Mouse (Mus musculus) heart, adult 2 months (tissue): ENCODE data around the gene Litaf. TPM values are rescaled to one million over a fixed set of nuclear protein-coding genes. Genes with fewer than 3 reads are reported as not detected.
"Not testable (repeated sequence)": the region's sequence is repeated elsewhere in the genome, so short reads cannot be mapped to it uniquely, and the experiment has no call there.

Source experiments
- DNase-seq, 2 experiments: peaks; one replicate each; pipeline ENCODE4 v3.0.0; 2021
- H3K27ac ChIP-seq: fragments of 200-600 bp; 2 replicates; pipeline ENCODE4 v1.8.1; 2022
- H3K27me3 ChIP-seq: fragments of 200-500 bp; 2 replicates; pipeline ENCODE4 v1.6.1; 2012; ENCODE audit warnings: mild to moderate bottlenecking, low read length, inconsistent platforms, mixed read lengths; ENCODE audit not compliant: control insufficient read depth, insufficient read depth
- H3K36me3 ChIP-seq: fragments of 200-500 bp; 2 replicates; pipeline ENCODE4 v1.6.1; 2012; ENCODE audit warnings: low read length, inconsistent platforms; ENCODE audit not compliant: control insufficient read depth, insufficient read depth
- H3K4me1 ChIP-seq: fragments of 200-500 bp; 2 replicates; pipeline ENCODE4 v1.6.1; 2011; ENCODE audit warnings: low read length; ENCODE audit not compliant: control insufficient read depth, insufficient read depth
- H3K4me3 ChIP-seq: fragments of 200-600 bp; 2 replicates; pipeline ENCODE4 v1.8.1; 2022
- H3K79me2 ChIP-seq: fragments of 200-500 bp; replicated peaks from 2 replicates; pipeline ENCODE4 v1.6.1; 2012; ENCODE audit warnings: mild to moderate bottlenecking, inconsistent platforms, low read length, moderate library complexity, mixed read lengths; ENCODE audit not compliant: control insufficient read depth, insufficient read depth
- H3K9ac ChIP-seq: fragments of 200-500 bp; 2 replicates; pipeline ENCODE4 v1.6.1; 2012; ENCODE audit warnings: low read depth, mild to moderate bottlenecking, control low read depth, inconsistent platforms, low read length, mixed read lengths
- CTCF ChIP-seq: fragments of 200-600 bp; IDR thresholded peaks from 2 replicates; pipeline ENCODE4 v1.8.1; 2022; ENCODE audit warnings: antibody characterized with exemption, mild to moderate bottlenecking, moderate library complexity
- EP300 ChIP-seq: fragments of 200-500 bp; IDR thresholded peaks from 2 replicates; pipeline ENCODE4 v1.6.1; 2011; ENCODE audit warnings: low read depth, low read length, control low read depth; ENCODE audit not compliant: insufficient read depth
- POLR2A ChIP-seq: fragments of 200-500 bp; IDR thresholded peaks from 2 replicates; pipeline ENCODE4 v1.6.1; 2011; ENCODE audit warnings: mild to moderate bottlenecking, low read depth, low read length, control low read depth; ENCODE audit not compliant: insufficient read depth
- WGBS: fragments of 180-500 bp; shearing (Covaris S2); methylation state at CpG from one replicate; pipeline ENCODE4 v1.1.7; 2018; 5-methylcytosine and 5-hydroxymethylcytosine counted together
- intact Hi-C: fragments of 180-260 bp; cut with DNase I; formaldehyde crosslinking; loops from one replicate; pipeline ENCODE4 v1.15.1; 2025
- polyA plus RNA-seq: library from polyadenylated mRNA; depleted of rRNA; stranded (reverse); fragments of >200 nt; gene quantifications from 2 replicates; pipeline ENCODE4 v1.2.3, GENCODE M21; 2012
- total RNA-seq, 2 experiments: library from RNA; stranded (reverse); gene quantifications; 2 replicates each; pipeline ENCODE4 v1.2.3; 2021

The Litaf gene
- total and polyA plus RNA-seq, 3 experiments, result 19.6 to 47.3 (median 25.0) TPM

DNA sequence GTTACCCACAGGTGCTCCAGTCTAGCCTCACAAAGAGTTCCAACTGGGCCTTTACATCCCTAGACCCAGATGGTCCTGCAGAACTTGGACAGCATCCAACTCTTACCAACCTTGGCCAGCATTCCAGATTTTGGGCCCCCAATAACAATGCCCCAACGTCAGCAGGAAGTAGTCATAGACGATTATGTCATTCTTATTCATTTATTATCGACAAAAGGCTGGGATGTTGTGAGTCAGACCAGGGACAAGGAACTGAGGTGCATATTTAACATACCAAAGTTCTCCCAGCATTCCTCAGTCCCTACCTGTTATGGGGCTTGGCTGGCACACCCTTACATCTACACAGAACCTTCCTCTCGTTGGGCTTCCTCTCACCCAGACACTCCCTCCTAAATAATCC, 49.6 kb downstream of the Litaf start:
- intact Hi-C loops, result loop anchor here (5.0 kb wide), 1 partner anchor 34 kb away; no protein-coding TSS in a partner anchor
- Histone ChIP-seq H3K27ac (no peak overlapping the region), H3K4me1 (peaks cover 14% of the 10 kb centered on the region), H3K79me2 (no peaks in the 10 kb centered on the region), H3K4me3 (no peak overlapping the region), H3K36me3 (no peaks in the 10 kb centered on the region), H3K27me3 (no peaks in the 10 kb centered on the region), H3K9ac (no peak overlapping the region)
- no peak for DNase-seq
- 44% methylated on average over 4 of the region's 4 CpGs for WGBS
- TF ChIP-seq CTCF, result no peak
- no peak for TF ChIP-seq EP300
- TF ChIP-seq POLR2A, result no peak

DNA sequence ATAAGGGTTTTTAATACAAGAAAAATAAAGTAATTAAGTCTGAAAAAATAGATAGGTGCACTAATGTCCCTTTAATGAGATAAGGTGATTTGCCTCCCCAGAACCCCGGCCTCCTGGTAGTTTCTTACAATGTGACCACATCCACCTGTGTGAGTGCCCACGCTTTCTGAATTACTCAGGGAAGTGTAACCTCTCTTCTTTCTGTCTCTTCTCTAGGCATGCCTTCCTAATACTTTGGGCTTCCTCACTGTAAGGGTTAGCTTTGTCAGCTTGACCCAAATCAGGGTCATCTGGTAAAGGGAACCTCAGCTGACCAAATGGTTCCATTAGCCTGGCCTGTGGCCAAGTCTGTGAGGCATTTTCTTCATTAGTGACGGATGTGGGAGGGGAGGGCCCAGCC, 51.5 kb downstream of the Litaf start:
- WGBS, result 73% methylated on average over 3 of the region's 3 CpGs
- no peaks in the 10 kb centered on the region for H3K79me2 ChIP-seq
- no peak overlapping the region for H3K27ac ChIP-seq
- no peak for DNase-seq
- TF ChIP-seq CTCF, result no peak
- no peak for TF ChIP-seq EP300
- no peak for TF ChIP-seq POLR2A
- H3K4me1 ChIP-seq, result peaks cover 14% of the 10 kb centered on the region
- H3K27me3 ChIP-seq, result no peaks in the 10 kb centered on the region
- H3K4me3 ChIP-seq, result no peak overlapping the region
- intact Hi-C loops, result no loop called here
- H3K36me3 ChIP-seq, result no peaks in the 10 kb centered on the region
- no peak overlapping the region for H3K9ac ChIP-seq

DNA sequence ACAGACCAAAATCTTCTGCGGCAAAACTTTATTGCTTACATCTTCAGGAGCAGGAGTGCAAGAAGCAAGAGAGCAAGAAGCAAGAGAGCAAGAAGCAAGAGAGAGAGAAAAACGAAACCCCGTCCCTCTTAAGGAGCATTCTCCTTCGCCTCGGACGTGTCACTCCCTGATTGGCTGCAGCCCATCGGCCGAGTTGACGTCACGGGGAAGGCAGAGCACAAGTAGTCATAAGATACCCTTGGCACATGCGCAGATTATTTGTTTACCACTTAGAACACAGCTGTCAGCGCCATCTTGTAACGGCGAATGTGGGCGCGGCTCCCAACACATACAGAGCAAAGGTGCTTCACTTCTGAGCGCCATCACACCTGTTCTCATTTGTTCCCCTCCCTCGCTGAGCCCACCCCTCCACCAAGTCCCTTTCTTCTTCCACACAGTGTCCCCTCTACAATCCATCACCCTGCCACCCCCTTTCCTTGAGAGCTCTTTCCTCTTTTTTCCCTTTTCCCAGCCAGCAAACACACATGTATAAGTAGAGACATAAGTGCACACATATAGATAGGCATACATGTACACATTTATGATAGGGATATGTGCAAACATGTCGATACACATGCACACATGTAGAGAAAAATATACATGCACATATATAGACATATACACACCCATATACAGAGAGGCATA, 52.4 kb downstream of the Litaf start:
- H3K27ac ChIP-seq, H3K36me3 ChIP-seq, H3K27me3 ChIP-seq, intact Hi-C loops, H3K9ac ChIP-seq, H3K79me2 ChIP-seq, H3K4me3 ChIP-seq, DNase-seq: not testable (repeated sequence)
- peaks cover 19% of the 10 kb centered on the region for H3K4me1 ChIP-seq
- 92% methylated on average over 15 of the region's 19 CpGs for WGBS

DNA sequence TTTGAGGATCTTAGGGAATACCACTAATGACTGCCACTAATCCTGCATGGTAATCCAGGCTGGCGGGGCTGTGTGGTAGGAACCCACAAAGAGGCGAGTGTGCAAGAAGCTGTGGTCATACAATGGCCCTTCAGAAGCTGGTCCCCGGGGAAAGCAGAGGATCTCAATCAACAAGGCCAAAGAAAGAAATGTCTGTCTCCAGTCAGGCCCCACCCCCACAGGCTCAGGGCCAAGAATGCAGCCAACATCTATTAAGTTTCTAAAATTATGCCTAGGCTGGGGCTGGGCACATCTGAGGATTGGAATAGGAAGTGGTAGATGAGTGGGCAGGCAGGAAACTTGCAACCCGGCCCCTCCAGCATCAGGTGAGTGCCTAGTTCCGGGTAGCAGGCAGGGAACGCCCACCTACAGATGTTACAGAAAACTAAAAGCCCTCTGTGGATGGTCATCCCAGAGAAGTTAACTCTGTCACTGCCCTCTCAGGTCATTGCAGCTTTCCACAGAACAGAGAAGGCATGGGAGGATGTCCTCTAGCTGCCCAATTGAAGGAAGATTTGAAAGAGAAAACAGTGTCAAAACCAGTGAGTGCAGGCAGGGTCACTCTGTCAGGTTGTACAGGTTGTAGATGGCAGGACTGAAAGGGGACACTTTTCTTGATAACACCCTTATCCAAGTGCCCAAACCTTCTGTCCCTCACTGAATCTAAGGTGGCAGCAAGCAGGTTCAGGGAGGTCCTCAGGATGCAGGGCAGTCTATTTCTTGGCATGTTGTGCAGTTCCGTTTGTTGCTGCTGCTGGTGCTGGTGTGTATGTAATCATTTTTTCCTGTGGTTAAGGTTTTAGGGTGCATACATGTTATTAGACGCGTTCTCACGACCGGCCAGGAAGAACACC, 53.1 kb downstream of the Litaf start:
- H3K79me2 ChIP-seq, result no peaks in the 10 kb centered on the region
- H3K4me3 ChIP-seq, result no peak overlapping the region
- WGBS, result 44% methylated on average over 11 of the region's 11 CpGs
- H3K36me3 ChIP-seq, result no peaks in the 10 kb centered on the region
- peaks cover 21% of the 10 kb centered on the region for H3K4me1 ChIP-seq
- no peaks in the 10 kb centered on the region for H3K27me3 ChIP-seq
- no peak for TF ChIP-seq EP300
- H3K9ac ChIP-seq, result no peak overlapping the region
- DNase-seq, result peak; percentile 74
- intact Hi-C loops, result no loop called here
- no peak overlapping the region; the same call in 1 of the 2 replicates for H3K27ac ChIP-seq

DNA sequence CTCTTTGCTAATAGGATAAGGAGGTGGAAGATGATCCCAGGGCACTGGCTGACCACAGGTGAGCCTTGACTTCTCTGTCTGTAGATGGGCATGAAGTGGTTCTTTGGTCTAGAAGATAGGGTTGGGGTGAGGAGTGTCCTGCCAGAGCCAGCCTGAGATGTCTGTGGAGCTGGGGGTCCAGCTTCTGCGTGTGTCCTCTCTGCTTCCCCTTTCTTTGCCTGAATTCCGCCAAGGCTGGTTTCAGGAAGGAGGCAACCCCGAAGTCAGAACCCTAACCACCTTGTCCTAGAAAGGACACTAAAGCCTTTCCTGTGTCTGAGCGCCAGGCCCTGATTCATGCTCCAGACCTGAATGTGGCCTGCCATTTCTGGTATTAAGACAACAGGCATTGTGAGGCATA, 54.0 kb downstream of the Litaf start:
- no peak overlapping the region for H3K27ac ChIP-seq
- H3K36me3 ChIP-seq, result no peaks in the 10 kb centered on the region
- 79% methylated on average over 4 of the region's 4 CpGs for WGBS
- DNase-seq, result no peak
- H3K79me2 ChIP-seq, result no peaks in the 10 kb centered on the region
- no peak overlapping the region for H3K9ac ChIP-seq
- H3K4me3 ChIP-seq, result no peak overlapping the region
- intact Hi-C loops, result no loop called here
- peaks cover 22% of the 10 kb centered on the region for H3K4me1 ChIP-seq
- TF ChIP-seq EP300 (no peak), CTCF (no peak), POLR2A (no peak)
- H3K27me3 ChIP-seq, result no peaks in the 10 kb centered on the region

DNA sequence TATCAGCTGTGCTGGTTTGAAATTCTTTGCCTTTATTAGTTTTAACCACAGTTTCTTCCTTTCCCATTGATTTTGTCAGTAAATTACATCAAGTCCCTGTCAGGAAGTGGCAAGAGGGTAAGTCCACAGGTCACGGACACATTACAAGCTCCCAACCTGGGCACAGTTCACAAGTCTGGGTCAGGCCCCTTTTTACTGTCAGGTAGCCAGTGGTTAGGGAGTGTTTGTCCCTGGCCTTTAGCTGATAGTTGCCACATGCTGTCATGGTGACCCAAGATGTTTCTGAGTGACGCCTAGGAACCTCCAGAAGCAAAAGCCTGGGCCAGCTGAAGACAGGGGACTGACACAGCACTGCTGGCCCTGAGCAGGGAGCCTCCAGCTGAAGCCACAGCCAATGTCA, 54.8 kb downstream of the Litaf start:
- no peak for DNase-seq
- peaks cover 27% of the 10 kb centered on the region for H3K4me1 ChIP-seq
- intact Hi-C loops, result no loop called here
- no peak overlapping the region for H3K9ac ChIP-seq
- H3K27ac ChIP-seq, result no peak overlapping the region
- TF ChIP-seq CTCF (no peak), POLR2A (no peak), EP300 (no peak)
- no peaks in the 10 kb centered on the region for H3K79me2 ChIP-seq
- H3K27me3 ChIP-seq, result no peaks in the 10 kb centered on the region
- H3K4me3 ChIP-seq, result no peak overlapping the region
- no peaks in the 10 kb centered on the region for H3K36me3 ChIP-seq
- WGBS, result 85% methylated on average over 2 of the region's 2 CpGs
